Mouse (Mus musculus) urinary bladder, postnatal 36 days (tissue): ENCODE measurements around the gene Tbk1.

Experiments
- DNase-seq, 2 experiments: peaks; one replicate each; pipeline ENCODE4 v3.0.0; 2022; ENCODE audit warnings: low spot score in 2 of 2, mixed read lengths in 1 of 2

The Tbk1 gene

GRCm38 (mm10) chr10:121498481-121498904 lies 88.1 kb downstream of the Tbk1 start:
- peak in 1 of 2 experiments; percentile 62 for DNase-seq

GRCm38 (mm10) chr10:121497968-121498367 lies 88.6 kb downstream of the Tbk1 start:
- DNase-seq, result no peak

- DNase-seq, result no peak
Observed at GRCm38 (mm10) chr10:121496616-121497015, 90.0 kb downstream of the Tbk1 start.
